Mouse (Mus musculus): ENCODE data around the gene Gemin4. TPM values are rescaled to one million over a fixed set of nuclear protein-coding genes. Genes with fewer than 3 reads are reported as not detected.

Gemin4 gene
- total RNA-seq (2021), result 1 to 10 TPM; 1.4 to 3.3 TPM
- long read RNA-seq, experiment 1, transcript Gemin4-201 (2 exons, 3,540 nt), result major isoform, 11 of 12 reads
- long read RNA-seq, experiment 1, partial matches to known transcripts, result 0 of 12 reads
- long read RNA-seq, experiment 1, other reads (novel, unspliced or antisense), result 1 of 12 reads
- long read RNA-seq, experiment 2, transcript Gemin4-201 (2 exons, 3,540 nt), result major isoform, 6 of 7 reads
- long read RNA-seq, experiment 2, partial matches to known transcripts, result 0 of 7 reads
- long read RNA-seq, experiment 2, other reads (novel, unspliced or antisense), result 1 of 7 reads

DNA sequence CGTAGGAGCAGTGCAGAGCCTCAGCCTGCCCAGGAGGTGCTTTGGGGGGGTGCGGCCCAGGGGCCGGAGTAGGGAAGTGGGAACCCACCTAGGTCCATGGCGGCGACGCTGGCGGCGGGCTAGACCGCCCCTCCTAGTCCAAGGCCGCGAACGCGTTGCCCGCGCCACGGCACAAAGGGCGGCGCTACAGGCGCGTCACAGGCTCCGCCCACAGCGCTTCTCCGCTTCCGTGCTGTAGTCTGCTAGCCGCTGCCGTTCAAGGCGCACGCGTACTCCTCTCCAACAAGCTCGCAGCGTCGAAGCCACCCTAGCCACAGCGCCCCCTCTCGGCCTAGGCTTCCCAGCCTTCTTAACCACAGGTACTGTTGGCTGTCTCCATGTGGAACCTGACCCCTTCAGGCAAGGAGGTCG lies at the start of gene Gemin4, which contains the start of gene Dbil5:
Gemin4 (minus strand) TSS at position 275 of the 411 bp plus-strand sequence.
Dbil5 (plus strand) TSS at position 219 of the 411 bp plus-strand sequence.
- peak; percentile 97 for DNase-seq (ENCODE audit: low spot score)

DNA sequence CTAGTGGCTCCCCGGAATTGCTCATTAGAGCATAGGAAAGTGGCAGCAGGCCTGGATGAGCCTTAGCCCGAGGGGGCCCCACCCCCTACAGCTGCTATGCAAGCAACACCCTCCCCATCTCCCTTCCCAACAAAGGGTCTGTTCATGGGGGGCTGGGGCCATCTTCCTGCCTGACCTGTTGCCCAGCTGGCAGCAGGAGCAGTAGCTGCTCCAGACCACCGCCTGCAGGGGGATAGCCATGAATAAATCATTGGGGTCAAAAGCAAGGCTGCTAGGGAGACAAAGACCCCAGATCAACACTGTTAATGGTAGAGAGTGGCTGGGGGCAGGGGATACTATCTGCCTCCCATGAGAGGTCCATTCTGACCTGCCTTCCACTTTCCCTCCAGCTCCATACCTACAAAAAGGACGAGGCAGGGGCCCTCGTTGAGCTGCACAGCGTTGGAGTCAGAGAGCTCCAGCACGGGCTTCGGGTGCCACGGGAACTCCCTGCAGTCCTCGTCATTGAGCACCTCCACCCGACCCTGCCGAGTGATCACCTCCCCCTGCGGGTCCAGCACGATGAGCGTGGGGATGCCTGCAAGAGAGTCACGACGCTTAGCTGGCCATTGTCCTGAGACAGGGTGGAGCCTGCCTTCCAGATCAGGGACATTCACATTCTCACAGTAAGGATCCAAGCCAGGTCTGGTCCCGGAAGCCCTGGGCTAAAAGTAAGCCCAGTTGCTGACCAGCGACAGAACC lies 45.3 kb upstream of the Gemin4 start:
- no peak for DNase-seq (ENCODE audit: low spot score)

DNA sequence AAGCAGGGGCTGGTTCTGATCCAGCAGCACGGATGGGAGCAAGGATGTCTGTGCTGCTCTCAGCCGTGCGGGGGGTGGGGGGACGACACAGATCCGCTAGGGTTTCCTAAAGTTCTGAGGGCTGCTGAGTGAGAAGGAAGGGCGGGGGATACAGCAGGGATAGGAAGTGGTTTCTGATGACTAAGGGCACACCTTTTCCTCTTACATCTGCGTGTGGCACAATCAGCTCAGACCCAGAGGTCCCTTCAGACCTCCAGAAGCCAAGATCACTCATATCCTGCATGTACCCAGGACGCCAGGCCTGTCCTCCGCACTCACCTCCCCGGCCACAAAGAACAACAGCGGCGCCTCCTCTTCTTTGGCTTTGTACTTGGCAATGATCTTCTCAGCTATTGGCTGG lies 43.8 kb upstream of the Gemin4 start:
- no peak for DNase-seq (ENCODE audit: low spot score)

GRCm38 (mm10) chr11:76260208-76261050 lies 43.0 kb upstream of the Gemin4 start:
- DNase-seq (ENCODE audit: low spot score), result no peak

DNA sequence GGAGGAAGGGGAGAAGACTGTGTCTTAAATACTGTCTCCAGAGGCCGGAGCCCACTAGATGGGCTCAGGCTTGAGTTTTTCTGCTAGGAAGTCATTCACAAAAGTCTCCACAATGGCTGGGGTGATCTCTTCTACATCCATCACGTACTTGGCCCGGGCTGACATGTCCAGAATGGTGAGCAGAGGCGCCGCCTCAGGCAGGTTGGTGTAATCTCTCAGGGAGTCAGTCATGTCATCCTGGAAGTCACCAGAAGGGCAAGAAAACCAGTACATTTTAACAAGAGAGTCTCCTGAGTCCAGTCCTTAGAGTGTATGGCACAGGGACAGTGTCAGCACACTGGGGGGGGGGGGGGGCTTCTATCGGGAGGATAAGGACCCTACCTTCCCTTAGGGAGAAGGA lies 41.0 kb upstream of the Gemin4 start:
- DNase-seq (ENCODE audit: low spot score), result no peak

DNA sequence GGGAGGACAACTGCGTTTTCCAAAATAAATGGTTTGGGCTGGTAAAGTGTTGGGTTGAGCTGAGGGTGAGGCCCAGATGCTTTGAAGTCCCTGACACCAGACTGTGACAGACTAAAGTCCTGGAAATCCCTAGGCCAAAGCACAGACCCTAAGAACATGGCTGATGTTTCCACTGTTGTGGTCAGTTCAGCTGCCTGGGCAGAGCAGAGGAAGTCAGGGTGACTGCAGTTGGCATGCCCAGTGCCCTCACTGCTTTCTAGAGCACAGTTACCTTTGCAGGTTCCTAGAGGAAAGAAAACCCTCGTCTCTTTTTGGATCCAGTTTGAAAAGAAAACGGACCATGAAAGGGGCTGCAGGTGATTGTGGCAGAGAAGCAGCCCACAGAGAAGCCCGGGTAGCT lies 39.9 kb upstream of the Gemin4 start:
- DNase-seq (ENCODE audit: low spot score), result no peak

DNA sequence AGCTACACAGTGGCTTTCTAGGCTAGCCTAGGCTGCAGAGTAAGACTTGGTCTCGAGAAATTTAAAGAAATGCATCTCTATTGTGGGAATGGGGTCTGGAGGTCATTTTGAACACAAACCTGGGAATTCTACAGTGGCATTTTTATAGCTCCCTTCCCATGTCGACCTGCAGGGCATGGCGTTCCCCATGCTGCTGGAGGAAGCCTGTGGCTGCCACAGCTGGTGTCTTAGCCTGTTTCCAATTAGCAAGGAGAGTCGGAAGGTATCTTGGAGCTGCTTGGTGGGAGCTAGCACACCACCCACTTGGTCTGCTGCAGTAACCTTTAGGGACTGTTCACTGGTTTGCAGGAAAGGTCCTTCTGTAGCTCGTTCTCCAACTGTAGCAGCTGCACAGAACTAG lies 38.7 kb upstream of the Gemin4 start:
- DNase-seq (ENCODE audit: low spot score), result no peak

DNA sequence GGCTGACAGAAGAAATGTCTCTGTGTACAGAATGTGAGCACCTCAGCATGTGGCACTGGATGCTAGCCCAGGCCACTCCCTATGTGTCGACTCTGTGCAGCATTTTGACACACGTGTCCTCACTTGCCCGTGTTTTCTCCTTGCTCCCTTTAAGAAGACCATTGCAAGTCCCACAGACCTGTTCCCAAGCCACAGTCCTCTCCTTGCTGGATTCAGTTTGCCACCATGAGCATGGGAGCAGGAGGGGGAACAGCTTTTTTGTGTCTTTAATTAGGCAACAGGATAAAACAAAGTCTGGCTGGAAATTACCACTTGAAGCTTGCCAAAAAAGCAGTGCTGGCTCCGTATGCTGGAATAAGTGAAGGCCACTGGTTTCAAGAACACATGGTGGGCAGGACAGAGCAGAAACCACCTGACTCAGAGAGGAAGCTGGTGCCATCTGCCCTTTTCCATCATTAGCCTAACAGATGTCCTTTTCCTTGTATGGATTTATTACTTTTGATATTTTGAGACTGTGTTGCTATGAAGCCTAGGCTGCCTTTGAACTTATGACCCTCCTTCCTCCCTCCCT lies 38.1 kb upstream of the Gemin4 start:
- no peak for DNase-seq (ENCODE audit: low spot score)

- DNase-seq (ENCODE audit: low spot score), result no peak
Measured at GRCm38 (mm10) chr11:76253918-76254264, 36.4 kb upstream of the Gemin4 start.

DNA sequence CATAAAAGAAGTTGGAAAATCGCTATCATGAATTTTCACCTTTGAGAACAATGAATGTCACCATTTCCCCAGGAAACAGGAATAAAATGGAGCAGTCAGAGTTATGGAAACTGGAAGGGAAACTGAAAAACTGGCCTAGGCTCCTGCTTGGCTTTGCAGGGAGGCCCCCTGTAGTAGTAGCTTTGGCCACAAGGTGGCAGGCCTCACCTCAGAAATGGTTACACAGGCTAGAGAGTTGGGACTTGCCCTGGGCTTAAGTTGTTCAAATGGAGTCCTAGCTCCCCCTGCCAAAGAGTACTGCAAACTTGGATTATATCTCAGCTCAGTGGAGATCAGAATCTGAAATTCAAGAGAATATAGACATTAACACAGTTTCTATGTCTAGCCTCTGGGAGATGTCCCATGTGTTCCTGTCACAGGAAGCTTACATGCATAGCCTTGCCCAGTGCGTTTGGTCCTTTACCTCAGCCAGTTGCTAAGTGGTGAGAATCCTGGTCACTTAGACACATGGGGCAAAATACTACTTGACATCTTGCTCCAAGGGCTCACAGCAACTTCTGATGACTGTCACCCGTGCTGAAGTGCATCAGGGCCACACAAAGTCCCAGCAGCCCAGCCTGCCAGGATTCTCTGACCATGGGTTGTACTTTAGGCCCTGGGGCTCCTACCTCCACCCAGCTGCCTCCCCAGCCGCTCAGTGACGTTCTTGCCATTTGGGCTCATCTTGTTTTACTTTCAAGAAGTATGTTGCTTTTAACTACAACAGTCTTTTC lies 35.9 kb upstream of the Gemin4 start:
- DNase-seq (ENCODE audit: low spot score), result peak; percentile 90

DNA sequence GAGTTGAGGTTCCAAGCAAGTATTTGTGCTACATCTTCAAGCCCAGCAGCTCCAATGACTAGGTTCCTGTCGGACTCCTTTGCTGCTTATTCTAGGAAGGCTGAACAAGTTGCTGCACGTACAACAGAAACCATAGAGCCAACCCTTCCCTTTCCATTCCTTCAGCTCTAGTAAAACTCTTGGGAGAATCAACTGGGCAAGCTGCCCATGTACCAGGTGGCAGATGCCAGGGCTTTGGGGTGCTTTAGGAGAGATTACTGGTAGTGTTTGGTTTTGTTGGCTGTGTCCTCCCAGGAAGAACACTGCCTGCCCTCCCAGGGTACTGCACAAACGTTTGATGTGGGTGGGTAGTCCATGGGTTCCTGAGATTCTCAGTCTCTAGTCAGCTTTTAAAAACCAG lies 34.6 kb upstream of the Gemin4 start:
- DNase-seq (ENCODE audit: low spot score), result no peak

DNA sequence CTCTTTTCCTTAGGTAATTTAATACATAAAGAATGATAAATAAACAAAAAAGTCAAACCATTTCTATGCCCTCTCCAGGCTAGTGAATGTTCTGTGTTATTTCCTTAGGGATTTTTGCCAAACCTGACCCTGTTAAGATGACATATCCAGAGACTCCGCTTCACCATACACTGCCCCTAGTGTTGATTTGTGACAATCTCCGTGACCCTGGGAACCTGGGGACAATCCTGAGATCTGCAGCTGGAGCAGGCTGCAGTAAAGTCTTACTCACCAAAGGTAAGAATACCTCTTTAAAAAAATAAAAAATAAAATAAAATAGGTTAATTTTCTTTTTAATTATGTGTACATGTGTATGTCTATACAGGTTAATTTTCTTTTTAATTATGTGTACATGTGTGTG lies 29.8 kb upstream of the Gemin4 start:
- DNase-seq (ENCODE audit: low spot score), result no peak

DNA sequence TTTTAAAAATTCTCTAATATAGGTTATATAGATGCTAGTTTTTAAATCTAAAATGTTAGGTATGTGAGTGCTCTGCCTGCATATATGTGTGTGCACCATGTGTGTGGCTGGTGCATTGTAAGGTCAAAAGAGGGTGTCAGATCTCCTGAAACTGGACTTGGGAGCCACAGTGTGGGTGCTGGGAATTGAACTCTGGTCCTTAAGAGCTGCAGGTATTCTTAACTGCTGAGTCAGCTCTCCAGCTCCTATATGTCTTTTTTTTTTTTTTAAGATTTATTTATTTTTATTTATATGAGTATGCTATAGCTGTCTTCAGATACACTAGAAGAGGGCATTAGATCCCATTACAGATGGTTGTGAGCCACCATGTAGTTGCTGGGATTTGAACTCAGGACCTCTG lies 29.0 kb upstream of the Gemin4 start:
- DNase-seq (ENCODE audit: low spot score), result no peak

DNA sequence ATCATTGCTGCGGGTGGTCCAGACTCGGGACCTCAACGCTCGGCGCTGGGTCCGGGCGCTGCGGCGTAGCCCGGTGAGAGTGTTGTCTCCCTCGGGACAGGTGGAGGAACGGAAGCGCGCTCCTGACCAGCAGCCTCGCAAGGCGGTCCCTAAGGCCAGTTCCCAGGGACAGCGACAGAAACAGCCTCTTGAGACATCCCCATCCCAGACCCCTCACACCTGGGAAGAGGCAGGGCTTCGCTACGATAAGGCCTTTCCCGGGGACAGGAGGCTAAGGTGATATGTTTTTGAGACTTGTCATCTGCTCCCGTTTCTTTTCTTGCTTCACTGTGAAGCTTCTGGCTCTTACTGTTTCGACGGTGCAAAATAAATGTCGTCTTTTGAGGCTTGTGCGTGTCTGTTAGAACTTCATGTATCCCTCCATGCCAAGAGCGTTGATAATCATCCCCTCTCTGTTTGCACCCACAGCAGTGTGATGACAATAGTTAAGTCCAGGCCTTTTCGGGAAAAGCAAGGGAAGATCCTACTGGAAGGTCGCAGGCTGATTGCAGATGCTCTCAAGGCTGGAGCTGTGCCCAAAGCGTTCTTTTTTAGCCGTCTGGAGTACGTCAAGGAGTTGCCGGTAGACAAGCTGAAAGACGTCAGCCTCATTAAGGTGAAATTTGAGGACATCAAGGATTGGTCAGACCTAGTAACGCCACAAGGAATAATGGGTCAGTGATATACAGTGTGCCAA lies 26.5 kb upstream of the Gemin4 start:
- DNase-seq (ENCODE audit: low spot score), result no peak

DNA sequence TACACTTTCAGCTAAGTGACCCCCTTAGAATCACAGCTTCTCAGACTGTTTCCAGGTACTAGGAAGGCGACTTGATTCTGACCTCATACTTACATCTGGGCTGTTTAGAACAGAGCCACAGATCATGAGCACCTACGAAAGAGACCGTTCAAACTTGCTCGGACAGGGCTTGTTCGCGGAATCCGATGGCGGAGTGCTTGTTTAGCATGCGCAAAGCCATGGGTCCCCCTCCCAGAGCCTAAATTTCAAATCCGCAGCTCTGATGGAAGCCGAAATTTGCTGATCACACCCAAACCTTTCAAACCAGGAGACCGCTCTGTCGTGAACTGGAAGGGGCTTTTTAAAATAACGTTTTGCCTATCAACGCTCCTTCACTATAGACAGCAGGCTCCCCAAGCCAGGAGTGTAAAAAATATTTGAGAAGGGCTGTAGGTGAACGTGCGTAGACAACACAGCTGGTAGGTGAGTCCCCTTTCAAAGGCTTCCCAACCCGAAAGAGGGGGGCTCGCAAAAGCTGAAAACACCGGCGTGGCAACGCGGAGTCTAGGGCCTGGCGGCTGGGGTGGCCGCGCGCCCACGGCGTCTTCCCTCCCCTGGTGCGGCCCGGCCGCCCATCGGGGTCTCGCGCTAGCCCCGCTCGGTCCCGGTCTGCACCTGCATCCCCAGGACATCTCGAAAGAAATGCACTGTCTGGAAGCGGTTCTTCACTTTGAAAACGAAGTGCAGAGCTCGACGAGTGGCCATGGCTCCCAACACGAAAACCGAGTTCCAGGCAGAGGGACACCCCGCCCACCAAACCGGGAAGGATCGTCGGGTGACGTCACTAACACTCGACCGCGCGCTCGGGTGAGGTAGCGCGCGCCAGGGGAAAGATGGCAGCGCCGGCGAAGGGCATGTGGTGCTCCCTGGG lies 25.7 kb upstream of the Gemin4 start, which contains the start of the genes Mrm3 and Glod4:
Mrm3 (plus strand) TSS at position 815 of the 910 bp plus-strand sequence.
Glod4 (minus strand) TSS at position 825 of the 910 bp plus-strand sequence.
- DNase-seq (ENCODE audit: low spot score), result peak; percentile 93

GRCm38 (mm10) chr11:76239750-76240149 lies 22.3 kb upstream of the Gemin4 start:
- no peak for DNase-seq (ENCODE audit: low spot score)

- no peak for DNase-seq (ENCODE audit: low spot score)
Measured at GRCm38 (mm10) chr11:76236136-76236535, 18.7 kb upstream of the Gemin4 start.

DNA sequence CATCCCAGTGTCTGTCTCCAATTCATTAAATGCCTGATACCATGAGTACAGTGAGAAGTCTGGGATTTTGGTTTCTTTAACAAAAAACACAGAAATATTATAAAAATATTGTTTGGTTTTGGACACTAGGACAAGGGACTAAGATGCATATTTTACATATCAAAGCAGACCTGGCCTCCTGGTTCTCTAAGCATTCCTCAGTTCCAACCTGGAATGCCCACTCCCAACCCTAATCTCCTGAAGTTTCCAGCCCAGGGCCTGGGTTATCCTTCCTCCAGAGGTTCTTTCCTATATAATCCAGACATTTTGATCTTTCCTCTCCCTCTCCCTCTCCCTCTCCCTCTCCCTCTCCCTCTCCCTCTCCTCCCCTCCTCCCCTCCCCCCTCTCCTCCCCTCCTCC lies 7.6 kb upstream of the Gemin4 start:
- DNase-seq (ENCODE audit: low spot score), result no peak

GRCm38 (mm10) chr11:76224631-76225030 lies 7.2 kb upstream of the Gemin4 start:
- no peak for DNase-seq (ENCODE audit: low spot score)
